Mouse (Mus musculus): ENCODE data around the gene Rims1. TPM values are rescaled to one million over a fixed set of nuclear protein-coding genes. Genes with fewer than 3 reads are reported as not detected.

Rims1 gene
- polyA plus RNA-seq, 1 experiment from 2014 or later, result 4.6 TPM

DNA sequence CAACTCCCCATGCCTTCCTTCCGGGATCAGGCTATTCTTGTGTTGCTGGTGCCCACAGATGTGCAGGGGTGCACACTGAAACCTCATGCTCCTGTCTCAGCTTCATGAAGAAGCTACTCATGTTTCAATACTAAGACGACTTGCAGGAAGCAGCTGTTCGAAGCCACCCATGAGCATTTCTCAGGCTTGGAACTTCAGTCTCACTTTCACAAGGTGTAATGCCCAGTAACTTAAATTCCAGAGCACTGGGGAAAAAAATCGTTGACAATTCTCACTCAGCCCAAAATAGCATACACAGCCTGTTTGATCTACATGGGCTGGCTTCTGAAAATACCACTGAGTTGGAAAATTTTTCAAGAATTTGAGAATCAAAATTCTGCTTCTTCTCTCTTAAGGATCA is 77.6 kb downstream of the Rims1 start:
- H3K9ac ChIP-seq (ENCODE audit: low read depth, low read length), result no peak overlapping the region
- no peak for DNase-seq (ENCODE audit: low spot score)
- WGBS, result 79% methylated on average over 4 of the region's 4 CpGs
- ATAC-seq (ENCODE audit: low FRiP score), result no peak
- H3K4me2 ChIP-seq (replicated peaks; ENCODE audit: low read depth, low read length), result no peak overlapping the region
- no peaks in the 10 kb centered on the region for H3K9me3 ChIP-seq (ENCODE audit: control insufficient read depth, low read length)
- no peaks in the 10 kb centered on the region for H3K4me1 ChIP-seq (replicated peaks; ENCODE audit: control insufficient read depth, insufficient read depth, low read length)
- no peak overlapping the region for H3K4me3 ChIP-seq (ENCODE audit: low read depth, low read length)
- H3K27me3 ChIP-seq (ENCODE audit: control insufficient read depth, insufficient read depth, low read length), result no peaks in the 10 kb centered on the region
- no peaks in the 10 kb centered on the region for H3K36me3 ChIP-seq (ENCODE audit: control insufficient read depth, insufficient read depth, low read length)
- H3K27ac ChIP-seq (ENCODE audit: low read depth, low read length), result no peak overlapping the region

DNA sequence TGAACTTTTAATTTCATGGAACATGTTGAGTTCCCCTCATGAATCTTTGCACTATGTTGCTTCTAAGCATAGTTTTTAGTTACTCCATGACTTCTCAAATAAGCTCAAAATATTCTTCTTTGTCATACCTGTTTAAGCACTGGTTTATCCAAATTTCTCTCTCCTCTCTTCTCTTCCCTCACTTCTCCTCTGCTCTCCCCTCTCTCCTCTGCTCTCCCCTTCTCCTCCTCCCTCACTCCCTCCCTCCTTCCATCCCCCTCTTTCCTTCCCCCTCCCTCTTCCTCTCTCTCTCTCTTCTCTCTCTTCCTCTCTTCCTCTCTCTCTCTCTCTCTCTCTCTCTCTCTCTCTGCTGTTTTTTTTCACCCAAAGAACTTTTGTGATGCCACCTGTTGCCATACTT is 84.1 kb downstream of the Rims1 start:
- Histone ChIP-seq H3K9ac (ENCODE audit: low read depth, low read length) (no peak overlapping the region), H3K27ac (ENCODE audit: low read depth, low read length) (no peak overlapping the region), H3K36me3 (ENCODE audit: control insufficient read depth, insufficient read depth, low read length) (no peaks in the 10 kb centered on the region), H3K4me3 (ENCODE audit: low read depth, low read length) (no peak overlapping the region), H3K27me3 (ENCODE audit: control insufficient read depth, insufficient read depth, low read length) (no peaks in the 10 kb centered on the region), H3K4me2 (replicated peaks; ENCODE audit: low read depth, low read length) (no peak overlapping the region), H3K4me1 (replicated peaks; ENCODE audit: control insufficient read depth, insufficient read depth, low read length) (no peaks in the 10 kb centered on the region), H3K9me3 (ENCODE audit: control insufficient read depth, low read length) (no peaks in the 10 kb centered on the region)
- ATAC-seq (ENCODE audit: low FRiP score), result no peak
- DNase-seq (ENCODE audit: low spot score), result no peak

DNA sequence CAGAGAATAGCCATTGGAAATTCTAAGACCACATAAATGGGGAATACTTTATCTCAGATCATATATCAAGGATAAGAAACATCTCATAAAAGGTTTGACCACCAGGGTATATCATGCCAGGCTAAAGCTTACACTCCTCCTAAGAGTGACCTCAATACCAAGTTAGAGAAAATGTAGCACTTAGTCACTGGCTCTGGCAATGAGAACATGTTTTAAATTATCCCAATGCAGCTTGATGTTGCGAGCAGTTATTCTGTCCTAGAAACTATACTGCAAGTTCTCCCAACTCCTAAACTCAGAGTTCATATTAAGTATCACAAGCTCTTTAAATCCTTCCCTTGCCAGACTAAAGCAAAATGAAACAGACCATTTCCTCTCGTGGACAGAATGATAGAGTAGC is 85.1 kb downstream of the Rims1 start:
- no peak for ATAC-seq (ENCODE audit: low FRiP score)
- H3K4me3 ChIP-seq (ENCODE audit: low read depth, low read length), result no peak overlapping the region

DNA sequence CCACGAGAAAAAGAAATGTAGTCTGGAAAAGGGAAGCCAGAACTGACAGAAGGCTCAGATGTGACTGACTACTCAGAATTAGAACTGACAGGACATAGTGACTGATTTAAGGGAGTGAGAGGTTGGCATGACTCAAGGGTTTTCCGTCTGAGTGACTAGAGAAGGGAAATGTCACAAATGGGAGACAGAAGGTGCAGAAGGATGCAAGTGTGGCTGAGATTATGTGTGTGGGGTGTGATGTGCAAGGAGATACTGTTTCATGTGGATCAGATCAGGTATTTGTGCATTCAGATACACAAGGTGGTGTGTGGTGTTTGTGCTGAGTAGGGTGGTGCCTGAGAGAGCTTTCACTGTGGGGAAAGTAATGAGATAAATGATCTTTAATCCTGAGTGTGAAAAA is 96.3 kb downstream of the Rims1 start:
- H3K4me2 ChIP-seq (replicated peaks; ENCODE audit: low read depth, low read length), result no peak overlapping the region
- no peaks in the 10 kb centered on the region for H3K36me3 ChIP-seq (ENCODE audit: control insufficient read depth, insufficient read depth, low read length)
- no peak for ATAC-seq (ENCODE audit: low FRiP score)
- DNase-seq (ENCODE audit: low spot score), result no peak
- no peak overlapping the region for H3K4me3 ChIP-seq (ENCODE audit: low read depth, low read length)
- H3K4me1 ChIP-seq (replicated peaks; ENCODE audit: control insufficient read depth, insufficient read depth, low read length), result no peaks in the 10 kb centered on the region
- H3K9me3 ChIP-seq (ENCODE audit: control insufficient read depth, low read length), result no peaks in the 10 kb centered on the region
- no peak overlapping the region for H3K27ac ChIP-seq (ENCODE audit: low read depth, low read length)
- no peak overlapping the region for H3K9ac ChIP-seq (ENCODE audit: low read depth, low read length)
- no peaks in the 10 kb centered on the region for H3K27me3 ChIP-seq (ENCODE audit: control insufficient read depth, insufficient read depth, low read length)
- WGBS, result 77% methylated on average over 2 of the region's 2 CpGs

More for the DNA sequence above, 85.1 kb downstream of the Rims1 start:
- no peak overlapping the region for H3K9ac ChIP-seq (ENCODE audit: low read depth, low read length)
- H3K4me2 ChIP-seq (replicated peaks; ENCODE audit: low read depth, low read length), result no peak overlapping the region
- H3K27ac ChIP-seq (ENCODE audit: low read depth, low read length), result no peak overlapping the region
- no peak for DNase-seq (ENCODE audit: low spot score)
- WGBS, result 79% methylated on average over 2 of the region's 2 CpGs
- no peaks in the 10 kb centered on the region for H3K9me3 ChIP-seq (ENCODE audit: control insufficient read depth, low read length)
- no peaks in the 10 kb centered on the region for H3K4me1 ChIP-seq (replicated peaks; ENCODE audit: control insufficient read depth, insufficient read depth, low read length)
- H3K36me3 ChIP-seq (ENCODE audit: control insufficient read depth, insufficient read depth, low read length), result no peaks in the 10 kb centered on the region
- no peaks in the 10 kb centered on the region for H3K27me3 ChIP-seq (ENCODE audit: control insufficient read depth, insufficient read depth, low read length)

DNA sequence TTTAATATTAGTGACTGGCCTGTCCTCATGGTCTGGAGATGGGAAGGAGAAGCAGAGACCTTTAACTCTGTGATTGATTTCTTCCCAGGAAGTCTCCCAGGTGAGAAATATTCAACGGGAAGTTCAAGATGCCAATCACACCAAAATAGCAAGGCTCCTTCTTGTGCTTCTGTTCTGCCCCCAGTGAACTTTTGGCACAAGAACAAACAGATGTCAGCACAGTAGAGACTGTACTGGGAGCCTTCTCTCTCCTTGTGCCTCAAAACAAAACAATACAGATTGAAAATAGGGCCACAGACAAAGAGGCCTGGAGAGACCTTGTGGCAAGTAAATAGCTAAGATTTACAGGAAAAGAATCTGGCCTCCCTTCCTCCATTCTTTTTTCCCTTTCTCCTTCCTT is 110.7 kb downstream of the Rims1 start:
- Histone ChIP-seq H3K4me2 (replicated peaks; ENCODE audit: low read depth, low read length) (no peak overlapping the region), H3K27me3 (ENCODE audit: control insufficient read depth, insufficient read depth, low read length) (no peaks in the 10 kb centered on the region), H3K27ac (ENCODE audit: low read depth, low read length) (no peak overlapping the region), H3K36me3 (ENCODE audit: control insufficient read depth, insufficient read depth, low read length) (no peaks in the 10 kb centered on the region), H3K9me3 (ENCODE audit: control insufficient read depth, low read length) (no peaks in the 10 kb centered on the region), H3K4me1 (replicated peaks; ENCODE audit: control insufficient read depth, insufficient read depth, low read length) (no peaks in the 10 kb centered on the region), H3K4me3 (ENCODE audit: low read depth, low read length) (no peak overlapping the region), H3K9ac (ENCODE audit: low read depth, low read length) (no peak overlapping the region)
- no peak for DNase-seq (ENCODE audit: low spot score)
- WGBS, result 59% methylated on average over 1 of the region's 1 CpGs
- no peak for ATAC-seq (ENCODE audit: low FRiP score)

DNA sequence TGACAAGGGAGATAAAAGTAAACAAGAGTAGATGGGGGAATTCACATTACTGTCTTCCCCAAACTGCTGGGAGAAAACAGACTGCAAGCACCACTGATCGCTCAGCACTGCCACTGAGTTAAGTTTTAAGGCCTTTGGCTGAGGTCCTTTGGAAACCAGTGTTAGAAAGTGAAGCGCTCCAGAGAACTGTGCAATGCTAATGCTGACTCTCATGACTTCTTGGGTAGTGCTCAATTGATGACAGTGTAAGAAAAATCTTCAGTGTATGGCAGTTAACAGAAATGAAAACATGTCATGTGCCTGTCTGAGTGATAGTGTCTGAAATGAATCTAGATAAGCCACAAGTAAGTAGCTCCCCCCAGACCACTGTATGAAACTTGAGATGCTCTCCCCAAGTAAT is 111.3 kb downstream of the Rims1 start:
- WGBS, result 91% methylated on average over 2 of the region's 2 CpGs
- Histone ChIP-seq H3K27me3 (ENCODE audit: control insufficient read depth, insufficient read depth, low read length) (no peaks in the 10 kb centered on the region), H3K36me3 (ENCODE audit: control insufficient read depth, insufficient read depth, low read length) (no peaks in the 10 kb centered on the region), H3K4me1 (replicated peaks; ENCODE audit: control insufficient read depth, insufficient read depth, low read length) (no peaks in the 10 kb centered on the region), H3K9me3 (ENCODE audit: control insufficient read depth, low read length) (no peaks in the 10 kb centered on the region), H3K4me2 (replicated peaks; ENCODE audit: low read depth, low read length) (no peak overlapping the region), H3K9ac (ENCODE audit: low read depth, low read length) (no peak overlapping the region), H3K27ac (ENCODE audit: low read depth, low read length) (no peak overlapping the region), H3K4me3 (ENCODE audit: low read depth, low read length) (no peak overlapping the region)
- DNase-seq (ENCODE audit: low spot score) (no peak), ATAC-seq (ENCODE audit: low FRiP score) (no peak)

DNA sequence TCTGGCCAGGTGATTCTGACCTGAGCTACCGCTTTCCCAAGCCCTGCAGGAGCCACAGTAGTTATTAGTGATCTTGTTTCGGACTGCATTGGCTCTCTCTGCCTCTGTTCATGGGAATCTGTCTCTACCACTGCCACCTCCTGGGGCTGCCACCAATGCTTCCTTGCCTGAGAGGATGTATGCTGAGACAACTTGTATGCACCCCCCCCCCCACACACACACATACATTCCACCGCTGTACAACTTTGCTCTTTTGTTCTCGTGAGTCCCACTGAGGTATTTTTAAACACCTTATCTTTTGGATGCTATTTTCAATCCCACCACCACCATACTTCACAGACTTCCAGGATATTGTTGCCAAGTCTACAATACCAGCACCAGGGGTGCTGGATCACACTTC is 122.3 kb downstream of the Rims1 start:
- ATAC-seq (ENCODE audit: low FRiP score), result no peak
- DNase-seq (ENCODE audit: low spot score), result no peak
- no peak overlapping the region for H3K27ac ChIP-seq (ENCODE audit: low read depth, low read length)
- no peaks in the 10 kb centered on the region for H3K36me3 ChIP-seq (ENCODE audit: control insufficient read depth, insufficient read depth, low read length)
- H3K9ac ChIP-seq (ENCODE audit: low read depth, low read length), result no peak overlapping the region
- H3K27me3 ChIP-seq (ENCODE audit: control insufficient read depth, insufficient read depth, low read length), result no peaks in the 10 kb centered on the region
- no peak overlapping the region for H3K4me2 ChIP-seq (replicated peaks; ENCODE audit: low read depth, low read length)
- 87% methylated on average over 4 of the region's 4 CpGs for WGBS
- H3K4me3 ChIP-seq (ENCODE audit: low read depth, low read length), result no peak overlapping the region
- no peaks in the 10 kb centered on the region for H3K9me3 ChIP-seq (ENCODE audit: control insufficient read depth, low read length)
- H3K4me1 ChIP-seq (replicated peaks; ENCODE audit: control insufficient read depth, insufficient read depth, low read length), result no peaks in the 10 kb centered on the region

DNA sequence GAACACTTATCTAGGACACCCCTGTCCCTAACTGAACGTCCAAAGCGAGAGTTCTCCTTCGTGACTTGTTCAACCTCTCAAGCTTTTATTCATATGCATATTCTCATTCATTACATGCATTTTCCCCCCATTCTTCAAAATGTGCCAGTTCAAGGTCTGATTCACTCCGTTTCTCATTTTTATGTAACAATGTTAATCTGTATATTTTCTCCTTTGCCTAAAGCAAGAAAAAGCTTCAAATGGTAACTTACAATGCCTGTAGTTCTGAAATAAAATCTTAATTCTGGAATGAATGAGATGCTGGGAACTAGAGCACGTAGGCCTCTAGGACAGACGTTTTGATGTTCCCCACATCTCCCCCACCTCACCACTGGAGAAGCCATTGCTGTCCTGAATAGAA is 141.6 kb downstream of the Rims1 start:
- ATAC-seq (ENCODE audit: low FRiP score), result no peak
- 84% methylated on average over 6 of the region's 6 CpGs for WGBS
- H3K4me2 ChIP-seq (replicated peaks; ENCODE audit: low read depth, low read length), result no peak overlapping the region
- no peak for DNase-seq (ENCODE audit: low spot score)
- H3K4me1 ChIP-seq (replicated peaks; ENCODE audit: control insufficient read depth, insufficient read depth, low read length), result no peaks in the 10 kb centered on the region
- no peaks in the 10 kb centered on the region for H3K9me3 ChIP-seq (ENCODE audit: control insufficient read depth, low read length)
- H3K36me3 ChIP-seq (ENCODE audit: control insufficient read depth, insufficient read depth, low read length), result no peaks in the 10 kb centered on the region
- H3K27ac ChIP-seq (ENCODE audit: low read depth, low read length), result no peak overlapping the region
- no peak overlapping the region for H3K9ac ChIP-seq (ENCODE audit: low read depth, low read length)
- H3K4me3 ChIP-seq (ENCODE audit: low read depth, low read length), result no peak overlapping the region
- no peaks in the 10 kb centered on the region for H3K27me3 ChIP-seq (ENCODE audit: control insufficient read depth, insufficient read depth, low read length)

DNA sequence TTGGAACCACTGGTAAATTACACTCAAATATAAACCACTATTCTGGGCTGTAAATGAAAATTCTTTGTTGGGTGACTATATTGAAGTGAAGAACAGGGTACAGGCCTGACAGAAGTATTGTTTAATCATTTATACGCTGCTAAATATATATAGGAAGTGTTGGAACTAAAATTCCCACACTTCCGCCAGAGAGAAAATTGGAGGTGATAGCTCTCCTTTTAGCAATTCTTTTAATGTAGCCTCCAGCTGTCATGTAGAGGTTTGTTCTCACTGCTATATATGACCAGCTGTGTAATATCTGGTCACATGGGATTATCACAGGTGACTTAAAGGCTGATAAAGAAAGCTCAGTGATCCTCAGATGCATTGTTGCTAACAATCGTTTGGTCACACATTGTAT is 144.0 kb downstream of the Rims1 start:
- 83% methylated on average over 3 of the region's 3 CpGs for WGBS
- no peaks in the 10 kb centered on the region for H3K4me1 ChIP-seq (replicated peaks; ENCODE audit: control insufficient read depth, insufficient read depth, low read length)
- DNase-seq (ENCODE audit: low spot score) (no peak), ATAC-seq (ENCODE audit: low FRiP score) (no peak)
- no peak overlapping the region for H3K4me2 ChIP-seq (replicated peaks; ENCODE audit: low read depth, low read length)
- no peaks in the 10 kb centered on the region for H3K36me3 ChIP-seq (ENCODE audit: control insufficient read depth, insufficient read depth, low read length)
- H3K9me3 ChIP-seq (ENCODE audit: control insufficient read depth, low read length), result no peaks in the 10 kb centered on the region
- H3K27me3 ChIP-seq (ENCODE audit: control insufficient read depth, insufficient read depth, low read length), result no peaks in the 10 kb centered on the region
- H3K27ac ChIP-seq (ENCODE audit: low read depth, low read length), result no peak overlapping the region
- no peak overlapping the region for H3K9ac ChIP-seq (ENCODE audit: low read depth, low read length)
- no peak overlapping the region for H3K4me3 ChIP-seq (ENCODE audit: low read depth, low read length)
